Mouse (Mus musculus) naive thymus-derived CD4-positive, alpha-beta T cell, adult 2 months (primary cell): ENCODE measurements around the gene Rorc.
A peak's percentile ranks its signal among the peaks of the same experiment; 100 is the strongest.

Source experiments
- DNase-seq: peaks from one replicate; pipeline ENCODE4 v3.0.0-alpha.2; 2011; ENCODE audit warnings: low read depth

Rorc gene

DNA sequence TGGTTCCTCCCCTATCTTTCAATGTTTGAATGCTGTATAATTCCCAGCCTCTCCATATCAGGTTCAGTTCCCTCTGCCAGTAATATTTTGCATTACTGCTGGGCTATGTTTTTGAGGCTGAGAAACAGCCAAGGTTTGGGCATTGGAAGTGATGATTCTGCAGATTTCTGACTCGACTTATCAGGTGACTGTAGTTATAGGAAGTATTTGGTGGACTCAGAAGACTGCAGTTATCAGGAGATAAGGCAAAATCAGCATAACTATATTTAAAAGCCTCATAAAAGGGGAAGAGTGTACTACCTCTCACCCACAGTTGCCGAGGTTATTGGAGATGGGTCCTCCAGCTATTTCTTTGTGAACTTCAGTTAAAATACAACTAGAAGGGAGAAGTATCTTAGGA, 58.4 kb downstream of the Rorc start:
- DNase-seq: no peak

DNA sequence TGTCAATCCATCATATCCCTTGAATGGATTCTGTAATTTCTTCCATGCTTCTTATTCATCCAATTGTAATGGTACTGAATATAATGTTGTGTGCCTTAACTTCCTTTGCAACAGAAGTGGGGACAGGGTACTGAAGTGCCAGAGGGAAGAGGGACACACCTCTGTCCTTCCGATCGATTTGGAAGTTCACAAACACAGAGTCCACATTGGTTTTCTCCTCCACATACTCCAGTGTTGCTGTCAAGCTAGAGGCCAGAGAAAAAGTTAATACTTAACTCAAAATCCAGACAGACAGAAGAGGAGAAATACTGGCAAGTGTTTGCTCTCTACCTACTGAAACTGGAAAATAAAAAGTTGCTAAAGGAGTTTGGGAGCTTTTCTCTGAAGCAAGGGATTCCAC, 61.7 kb downstream of the Rorc start:
- no peak for DNase-seq

DNA sequence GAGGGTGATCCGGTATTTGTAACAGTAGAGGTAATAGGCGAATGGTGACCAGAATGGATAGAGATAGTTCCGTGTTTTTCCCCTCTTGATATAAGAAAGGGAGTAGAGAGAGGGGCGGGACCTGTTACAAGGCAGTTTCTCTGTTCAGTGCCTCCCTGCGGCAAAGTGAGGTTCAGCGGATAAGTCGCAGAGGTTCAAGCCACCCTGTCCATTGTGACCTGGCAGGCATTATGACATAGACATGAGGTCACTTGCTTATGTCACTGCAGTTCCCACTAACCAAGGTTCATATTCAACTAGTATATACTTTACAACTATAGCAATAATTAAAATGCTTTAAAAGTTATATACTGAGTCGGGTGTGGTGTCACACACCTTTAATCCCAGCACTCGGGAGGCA, 63.8 kb downstream of the Rorc start:
- DNase-seq: no peak

DNA sequence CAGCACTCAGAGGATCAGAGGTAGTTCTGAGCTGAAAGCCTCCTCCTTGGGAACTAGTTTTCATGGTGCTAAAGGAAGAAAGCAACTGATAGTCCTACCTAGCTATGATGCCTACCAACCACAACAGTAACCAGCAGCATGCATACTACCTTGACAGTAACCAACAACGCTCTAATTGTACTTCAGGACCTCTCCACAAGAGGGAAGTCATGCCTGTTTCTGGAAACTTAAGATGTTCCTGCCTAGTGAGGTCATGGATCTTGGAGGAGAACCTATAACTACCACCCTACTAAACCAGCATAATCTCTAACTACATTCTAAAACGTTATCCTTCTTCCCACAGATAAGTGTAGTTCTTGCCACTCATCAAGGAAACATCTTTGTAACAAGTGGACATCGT, 68.6 kb downstream of the Rorc start:
- DNase-seq: peak; percentile 49

DNA sequence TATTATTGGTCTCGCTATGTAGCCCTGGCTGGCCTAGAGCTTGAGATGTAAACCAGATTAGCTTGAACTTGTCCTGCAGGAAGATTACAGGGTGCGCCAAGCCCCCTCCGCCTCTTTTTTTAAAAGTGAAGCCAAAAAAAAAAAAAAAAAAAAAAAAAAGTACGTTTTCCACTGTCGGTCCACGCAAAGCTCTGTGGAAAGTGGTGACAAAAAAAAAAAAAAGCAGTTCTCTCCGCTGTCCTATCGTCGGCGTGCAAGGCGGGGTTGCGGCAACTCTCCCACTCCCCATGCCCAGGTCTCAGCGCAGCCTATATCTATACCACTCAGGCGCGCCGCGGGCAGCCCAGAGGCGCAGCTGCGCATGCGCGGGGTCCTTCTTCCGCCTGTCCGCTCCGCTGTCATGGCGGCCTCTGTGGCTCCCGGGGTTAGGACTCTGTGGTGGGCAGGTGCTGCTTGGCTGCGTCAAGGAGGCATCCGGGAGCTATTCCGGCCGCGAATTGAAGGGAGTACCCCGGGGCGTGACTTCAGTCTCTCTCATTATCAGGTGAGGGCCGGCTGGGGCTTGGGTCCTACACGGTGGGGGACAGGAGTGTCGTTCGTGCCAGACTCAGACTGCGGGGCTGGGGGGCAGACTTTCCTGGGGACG, 70.5 kb downstream of the Rorc start, which contains the start of gene Mrpl9:
Mrpl9 (plus strand) TSS at position 368 of the 646 bp plus-strand sequence.
- peak; percentile 97 for DNase-seq

DNA sequence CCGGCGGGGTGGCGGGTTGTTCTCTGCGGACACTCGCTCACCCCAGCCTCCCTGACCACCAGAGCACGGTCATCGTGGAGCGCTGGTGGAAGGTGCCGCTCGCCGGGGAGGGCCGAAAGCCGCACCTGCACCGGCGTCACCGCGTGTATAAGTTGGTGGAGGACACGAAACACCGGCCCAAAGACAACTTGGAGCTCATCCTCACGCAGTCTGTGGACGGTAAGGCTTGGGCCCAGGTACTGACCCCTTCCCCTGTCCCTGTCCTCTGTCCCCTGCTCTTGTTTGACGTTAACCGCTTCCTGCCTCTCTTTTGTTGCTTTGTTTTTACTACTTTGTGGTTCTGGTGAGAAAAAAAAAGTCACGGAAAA, 71.0 kb downstream of the Rorc start, which contains the start of gene Oaz3:
Oaz3 (minus strand) TSS at position 319 of the 368 bp plus-strand sequence.
- peak; percentile 69 for DNase-seq
